Mouse (Mus musculus) leukemia stem cell, adult 10-12 weeks (primary cell): ENCODE measurements around the gene Gm10230. TPM values are rescaled to one million over a fixed set of nuclear protein-coding genes. Genes with fewer than 3 reads are reported as not detected.

Experiments used
- polyA plus RNA-seq: library from polyadenylated mRNA; stranded (reverse); fragments of >175 nt; gene quantifications from 2 replicates; pipeline ENCODE4 v1.2.3, GENCODE M21; 2012; ENCODE audit warnings: low replicate concordance

The Gm10230 gene
- polyA plus RNA-seq: not detected in 2 replicates

DNA sequence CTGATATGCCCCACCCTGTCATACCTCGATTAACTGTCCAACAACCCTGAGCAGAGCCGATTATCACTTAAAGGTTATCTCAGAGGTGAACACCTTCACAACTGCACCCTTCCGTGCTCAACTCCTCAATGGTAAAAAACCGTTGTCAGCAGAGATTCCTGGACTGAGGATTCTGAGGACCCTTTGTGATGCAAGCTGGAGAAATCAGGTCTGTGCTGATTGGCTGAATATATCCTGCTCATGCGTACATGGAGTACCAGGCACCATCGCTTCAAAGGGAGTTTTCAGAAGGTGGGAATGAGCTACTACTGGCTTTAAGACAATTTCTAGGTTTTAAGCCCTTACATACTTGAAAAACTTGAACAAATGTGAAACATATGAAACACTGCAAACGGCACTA, at the start of gene Gm10230:
TSS of gene Gm10230 (minus strand) at position 101 of the 400 bp plus-strand sequence.

